Mouse (Mus musculus) forebrain, embryonic 10.5 days (tissue): Measurements from ENCODE around the gene Gse1. TPM values are rescaled to one million over a fixed set of nuclear protein-coding genes. Genes with fewer than 3 reads are reported as not detected.

Experiments
- DNase-seq: peaks from one replicate; pipeline ENCODE4 v3.0.0-alpha.2; 2017; ENCODE audit warnings: low spot score; ENCODE audit errors: extremely low spot score
- H3K27ac ChIP-seq: fragments of 300-500 bp; sonication (generic); 2 replicates; pipeline ENCODE4 v1.5.1; 2016; ENCODE audit warnings: mild to moderate bottlenecking
- H3K27me3 ChIP-seq: fragments of 300-500 bp; sonication (generic); 2 replicates; pipeline ENCODE4 v1.6.1; 2016; ENCODE audit warnings: mild to moderate bottlenecking; ENCODE audit not compliant: poor library complexity, severe bottlenecking
- H3K36me3 ChIP-seq: fragments of 300-500 bp; sonication (generic); replicated peaks from 2 replicates; pipeline ENCODE4 v1.6.1; 2016; ENCODE audit warnings: mild to moderate bottlenecking, moderate library complexity
- H3K4me1 ChIP-seq: fragments of 300-500 bp; sonication (generic); 2 replicates; pipeline ENCODE4 v1.6.1; 2016
- H3K4me3 ChIP-seq: fragments of 300-500 bp; sonication (generic); 2 replicates; pipeline ENCODE4 v1.5.1; 2016; ENCODE audit warnings: mild to moderate bottlenecking, moderate library complexity
- H3K9me3 ChIP-seq: fragments of 300-500 bp; sonication (generic); 2 replicates; pipeline ENCODE4 v1.6.1; 2016; ENCODE audit warnings: mild to moderate bottlenecking, moderate library complexity
- WGBS: fragments of 180-500 bp; shearing (Covaris S2); methylation state at CpG from one replicate; pipeline ENCODE4 v1.1.7; 2016; 5-methylcytosine and 5-hydroxymethylcytosine counted together
- polyA plus RNA-seq: library from polyadenylated mRNA; unstranded; fragments of >200 nt; fragmentation: Nextera tagmentation; extraction: Ambion mirVana; gene quantifications from 2 replicates; pipeline ENCODE4 v1.2.1, GENCODE M21; 2016

Gse1 gene
- polyA plus RNA-seq, 1 experiment from 2014 or later, result 12.0 TPM

DNA sequence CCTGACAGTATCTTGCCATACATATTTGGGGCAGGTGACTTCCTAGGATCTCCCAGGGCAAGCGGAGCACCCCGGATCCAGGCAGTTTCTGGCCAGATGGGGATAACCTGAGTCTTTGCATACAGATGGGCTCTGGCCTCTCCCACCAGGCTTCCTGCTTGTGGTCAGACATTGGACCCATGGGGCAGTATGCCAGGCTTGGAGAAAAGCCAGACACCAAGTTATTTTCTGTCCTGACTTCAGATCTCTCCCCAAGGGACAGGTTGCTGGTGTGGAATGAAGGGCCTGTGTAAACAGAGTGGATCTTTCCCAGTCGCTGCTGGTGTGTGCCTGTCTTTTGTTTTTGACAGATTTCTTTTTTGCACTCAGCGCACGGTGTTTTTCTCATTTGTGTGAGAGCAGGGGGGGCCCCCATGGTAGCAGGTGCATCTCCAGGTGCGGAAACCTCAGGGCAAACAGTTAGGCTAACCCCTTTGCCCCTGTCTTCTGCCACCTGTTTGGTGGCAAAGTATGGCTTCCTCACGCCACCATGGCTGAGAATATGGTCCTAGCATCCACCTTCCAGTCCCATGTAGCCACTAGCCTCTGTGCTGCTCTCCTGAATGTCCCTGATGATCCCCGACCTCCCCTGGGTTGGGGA is 315.3 kb downstream of the Gse1 start:
- Histone ChIP-seq H3K27me3 (peaks cover 43% of the 10 kb centered on the region), H3K27ac (peak overlapping the region; percentile 67), H3K4me1 (peaks cover 97% of the 10 kb centered on the region), H3K36me3 (no peaks in the 10 kb centered on the region; the same call in 1 of the 2 replicates), H3K9me3 (no peaks in the 10 kb centered on the region), H3K4me3 (0 out of 2 replicates have a peak overlapping the region, but pooled peaks have one; percentile 3)
- WGBS, result 76% methylated on average over 8 of the region's 8 CpGs
- DNase-seq, result no peak

GRCm38 (mm10) chr8:120544155-120544554 is 315.9 kb downstream of the Gse1 start:
- no peak overlapping the region for H3K4me3 ChIP-seq
- no peak overlapping the region for H3K27ac ChIP-seq
- no peak for DNase-seq
- peaks cover 45% of the 10 kb centered on the region for H3K27me3 ChIP-seq
- 93% methylated on average over 5 of the region's 5 CpGs for WGBS
- H3K4me1 ChIP-seq, result peaks cover 97% of the 10 kb centered on the region
- no peaks in the 10 kb centered on the region for H3K9me3 ChIP-seq
- H3K36me3 ChIP-seq, result no peaks in the 10 kb centered on the region; the same call in 1 of the 2 replicates

DNA sequence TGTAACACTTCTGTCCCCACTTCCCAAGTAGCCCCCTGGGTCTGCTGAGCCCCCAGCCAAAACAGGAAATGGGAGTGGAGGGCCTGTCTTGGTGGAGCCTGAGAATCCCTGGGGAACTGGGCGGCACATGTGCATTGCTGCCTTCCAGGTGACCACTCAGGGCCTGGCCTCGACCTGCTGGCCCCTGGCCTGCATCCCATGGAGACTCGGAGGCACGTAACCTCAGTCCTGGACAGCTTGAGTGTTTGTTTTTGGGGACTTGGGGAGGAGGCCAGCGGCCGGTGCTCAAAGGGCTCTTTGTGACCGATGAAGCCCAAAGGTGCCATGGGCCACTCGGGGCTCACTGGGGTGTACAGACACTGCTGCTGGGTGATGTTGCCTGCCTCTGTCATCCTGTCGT is 319.3 kb downstream of the Gse1 start:
- Histone ChIP-seq H3K4me1 (peaks cover 99% of the 10 kb centered on the region), H3K27ac (peak overlapping the region; percentile 86; the same call in 1 of the 2 replicates)
- WGBS, result 72% methylated on average over 9 of the region's 9 CpGs

GRCm38 (mm10) chr8:120548313-120548761 is 320.1 kb downstream of the Gse1 start:
- 65% methylated on average over 16 of the region's 16 CpGs for WGBS
- Histone ChIP-seq H3K9me3 (no peaks in the 10 kb centered on the region), H3K27me3 (peaks cover 50% of the 10 kb centered on the region), H3K4me1 (peaks cover 99% of the 10 kb centered on the region), H3K27ac (peak overlapping the region; percentile 86), H3K4me3 (no peak overlapping the region; the same call in 1 of the 2 replicates), H3K36me3 (peaks cover 4% of the 10 kb centered on the region; the same call in 1 of the 2 replicates)
- no peak for DNase-seq

More for the DNA sequence above, 319.3 kb downstream of the Gse1 start:
- Histone ChIP-seq H3K27me3 (peaks cover 49% of the 10 kb centered on the region), H3K4me3 (no peak overlapping the region), H3K9me3 (no peaks in the 10 kb centered on the region), H3K36me3 (no peaks in the 10 kb centered on the region; the same call in 1 of the 2 replicates)
- DNase-seq, result no peak

- DNase-seq, result peak; percentile 61
- peak overlapping the region; percentile 86 for H3K27ac ChIP-seq
- peaks cover 100% of the 10 kb centered on the region for H3K4me1 ChIP-seq
- WGBS, result 7% methylated on average over 25 of the region's 25 CpGs
- peaks cover 54% of the 10 kb centered on the region for H3K27me3 ChIP-seq
- H3K9me3 ChIP-seq, result no peaks in the 10 kb centered on the region
- H3K4me3 ChIP-seq, result peak overlapping the region; percentile 44
- peaks cover 14% of the 10 kb centered on the region for H3K36me3 ChIP-seq
These were observed 321.2 kb downstream of the Gse1 start for GRCm38 (mm10) chr8:120549321-120549921.

DNA sequence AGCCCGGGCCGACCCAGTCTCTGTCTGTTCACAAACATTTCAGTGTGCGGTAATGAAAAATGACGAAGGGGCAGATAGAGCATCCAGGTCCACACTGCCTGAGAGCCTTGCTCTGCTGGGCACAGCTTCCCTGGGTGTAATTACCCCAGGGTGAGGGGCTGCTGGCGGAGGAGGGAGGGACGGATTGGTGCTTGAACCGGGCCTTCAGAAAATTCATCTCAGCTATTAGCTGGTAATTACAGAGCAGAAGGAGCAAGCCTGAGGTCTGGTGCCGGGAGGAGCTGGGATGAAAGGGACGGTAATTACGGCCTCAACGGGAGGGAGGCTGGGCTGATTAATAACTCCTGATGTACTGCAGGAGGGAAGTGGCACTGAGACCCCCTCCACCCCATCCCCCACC is 321.7 kb downstream of the Gse1 start:
- H3K4me1 ChIP-seq, result peaks cover 100% of the 10 kb centered on the region
- peaks cover 19% of the 10 kb centered on the region for H3K36me3 ChIP-seq
- peaks cover 59% of the 10 kb centered on the region for H3K27me3 ChIP-seq
- DNase-seq, result peak; percentile 53
- WGBS, result 9% methylated on average over 11 of the region's 11 CpGs
- H3K27ac ChIP-seq, result peak overlapping the region; percentile 86
- H3K4me3 ChIP-seq, result peak overlapping the region; percentile 44
- H3K9me3 ChIP-seq, result no peaks in the 10 kb centered on the region

GRCm38 (mm10) chr8:120550430-120550829 is 322.2 kb downstream of the Gse1 start:
- no peaks in the 10 kb centered on the region for H3K9me3 ChIP-seq
- peak overlapping the region; percentile 44; the same call in 1 of the 2 replicates for H3K4me3 ChIP-seq
- 18% methylated on average over 12 of the region's 12 CpGs for WGBS
- peak overlapping the region; percentile 86 for H3K27ac ChIP-seq
- DNase-seq, result no peak
- H3K36me3 ChIP-seq, result peaks cover 23% of the 10 kb centered on the region
- H3K4me1 ChIP-seq, result peaks cover 100% of the 10 kb centered on the region
- H3K27me3 ChIP-seq, result peaks cover 59% of the 10 kb centered on the region

GRCm38 (mm10) chr8:120550937-120551676 is 322.9 kb downstream of the Gse1 start:
- Histone ChIP-seq H3K4me1 (peaks cover 100% of the 10 kb centered on the region), H3K36me3 (peaks cover 30% of the 10 kb centered on the region), H3K27me3 (peaks cover 56% of the 10 kb centered on the region), H3K4me3 (0 out of 2 replicates have a peak overlapping the region, but pooled peaks have one; percentile 13), H3K9me3 (no peaks in the 10 kb centered on the region), H3K27ac (peak overlapping the region; percentile 86)
- 83% methylated on average over 11 of the region's 11 CpGs for WGBS
- DNase-seq, result no peak

GRCm38 (mm10) chr8:120551677-120551980 is 323.4 kb downstream of the Gse1 start:
- Histone ChIP-seq H3K4me1 (peaks cover 100% of the 10 kb centered on the region), H3K4me3 (no peak overlapping the region)

DNA sequence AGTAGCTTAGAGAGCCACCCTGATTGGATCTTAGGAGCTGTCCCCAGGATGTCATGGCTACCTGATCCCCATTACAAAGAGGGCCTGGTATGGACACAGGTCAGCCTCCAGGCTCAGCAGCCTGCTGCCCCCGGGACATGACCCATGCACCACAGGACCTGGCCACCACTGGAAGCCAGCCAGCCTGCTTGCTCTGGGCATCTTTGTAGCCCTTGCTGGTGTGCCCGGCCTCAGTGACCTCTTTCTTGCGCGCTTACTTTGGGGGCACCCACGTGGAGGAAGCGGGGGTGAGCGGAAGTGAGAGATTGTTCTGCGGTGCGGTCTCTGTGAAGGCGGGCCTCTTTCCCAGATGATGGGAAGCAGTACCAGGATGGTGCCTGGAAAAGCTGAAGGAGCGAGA is 324.3 kb downstream of the Gse1 start:
- no peak for DNase-seq
- Histone ChIP-seq H3K36me3 (peaks cover 36% of the 10 kb centered on the region), H3K27me3 (peaks cover 52% of the 10 kb centered on the region), H3K9me3 (no peaks in the 10 kb centered on the region), H3K27ac (peak overlapping the region; percentile 45; the same call in 1 of the 2 replicates), H3K4me3 (no peak overlapping the region), H3K4me1 (peaks cover 100% of the 10 kb centered on the region)
- 90% methylated on average over 11 of the region's 11 CpGs for WGBS

More at GRCm38 (mm10) chr8:120551677-120551980, 323.4 kb downstream of the Gse1 start:
- Histone ChIP-seq H3K36me3 (peaks cover 35% of the 10 kb centered on the region), H3K9me3 (no peaks in the 10 kb centered on the region), H3K27ac (peak overlapping the region; percentile 86; the same call in 1 of the 2 replicates), H3K27me3 (peaks cover 54% of the 10 kb centered on the region)
- DNase-seq, result no peak
- WGBS, result 93% methylated on average over 3 of the region's 3 CpGs

DNA sequence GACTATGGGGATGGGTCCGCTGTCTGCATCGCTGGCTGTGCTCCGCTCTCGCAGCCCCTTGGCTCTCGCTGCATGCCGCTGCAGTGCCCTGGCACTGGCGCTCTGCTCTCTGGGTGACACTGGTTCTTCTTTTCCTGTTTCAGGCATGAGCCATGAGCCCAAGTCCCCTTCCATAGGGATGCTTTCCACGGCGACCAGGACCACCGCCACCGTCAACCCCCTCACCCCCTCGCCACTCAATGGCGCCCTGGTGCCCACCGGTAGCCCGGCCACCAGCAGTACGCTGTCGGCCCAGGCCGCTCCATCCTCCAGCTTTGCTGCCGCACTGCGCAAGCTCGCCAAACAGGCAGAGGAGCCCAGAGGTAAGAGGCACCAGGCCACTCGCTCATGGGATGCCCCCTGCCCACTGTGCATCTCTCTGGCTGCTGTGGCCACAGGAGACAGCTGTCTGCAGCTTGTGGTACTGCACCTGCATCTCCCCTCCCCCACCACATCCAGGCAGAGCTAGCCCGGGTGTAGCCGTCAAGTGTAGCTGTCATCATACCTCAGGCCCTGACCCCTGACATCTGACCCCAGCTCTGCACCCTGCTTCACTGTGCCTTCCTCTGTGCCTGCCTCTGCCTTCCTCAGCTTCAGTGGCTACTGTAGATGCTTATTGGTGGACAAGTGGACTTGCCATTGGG is 325.3 kb downstream of the Gse1 start:
- peaks cover 100% of the 10 kb centered on the region for H3K4me1 ChIP-seq
- H3K9me3 ChIP-seq, result no peaks in the 10 kb centered on the region
- DNase-seq, result no peak
- H3K27ac ChIP-seq, result peak overlapping the region; percentile 54
- peaks cover 52% of the 10 kb centered on the region for H3K27me3 ChIP-seq
- H3K36me3 ChIP-seq, result peaks cover 36% of the 10 kb centered on the region
- no peak overlapping the region for H3K4me3 ChIP-seq
- 90% methylated on average over 24 of the region's 24 CpGs for WGBS

DNA sequence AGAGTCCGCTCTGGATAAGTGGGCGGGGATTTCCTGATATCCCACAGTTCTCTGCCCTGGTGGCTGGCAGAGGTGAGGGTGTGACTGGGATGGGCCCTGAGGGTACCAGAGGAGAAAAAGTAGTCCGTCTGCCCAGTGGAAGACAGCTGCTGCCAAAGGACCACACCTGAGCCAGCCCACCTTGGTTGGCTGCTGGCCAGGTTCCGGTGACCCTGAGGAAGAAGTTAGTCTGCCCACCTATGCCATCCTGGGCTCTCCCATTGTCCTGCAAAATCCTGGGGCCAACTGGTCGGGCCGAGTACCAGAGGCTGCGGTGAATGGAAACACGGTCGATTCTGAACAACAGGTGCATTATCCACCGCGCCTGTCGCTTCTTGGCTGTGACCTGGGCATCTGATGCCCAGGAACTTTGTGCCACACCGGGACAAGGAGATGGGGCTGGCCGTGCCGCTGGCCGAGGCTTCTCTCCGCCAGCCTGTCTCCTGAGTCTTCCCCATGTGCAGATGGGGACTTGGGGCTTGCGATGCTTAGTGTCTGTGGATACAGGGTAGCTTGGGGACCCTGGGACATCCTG is 326.3 kb downstream of the Gse1 start:
- Histone ChIP-seq H3K36me3 (peaks cover 41% of the 10 kb centered on the region), H3K27ac (0 out of 2 replicates have a peak overlapping the region, but pooled peaks have one; percentile 61), H3K4me3 (no peak overlapping the region), H3K27me3 (peaks cover 45% of the 10 kb centered on the region), H3K9me3 (no peaks in the 10 kb centered on the region), H3K4me1 (peaks cover 100% of the 10 kb centered on the region)
- 93% methylated on average over 18 of the region's 18 CpGs for WGBS
- DNase-seq, result no peak
